Mouse (Mus musculus): ENCODE measurements around the gene Cnn3. TPM values are rescaled to one million over a fixed set of nuclear protein-coding genes. Genes with fewer than 3 reads are reported as not detected.

Gene Cnn3
- polyA plus RNA-seq, 1 experiment from 2014 or later: 627 TPM

DNA sequence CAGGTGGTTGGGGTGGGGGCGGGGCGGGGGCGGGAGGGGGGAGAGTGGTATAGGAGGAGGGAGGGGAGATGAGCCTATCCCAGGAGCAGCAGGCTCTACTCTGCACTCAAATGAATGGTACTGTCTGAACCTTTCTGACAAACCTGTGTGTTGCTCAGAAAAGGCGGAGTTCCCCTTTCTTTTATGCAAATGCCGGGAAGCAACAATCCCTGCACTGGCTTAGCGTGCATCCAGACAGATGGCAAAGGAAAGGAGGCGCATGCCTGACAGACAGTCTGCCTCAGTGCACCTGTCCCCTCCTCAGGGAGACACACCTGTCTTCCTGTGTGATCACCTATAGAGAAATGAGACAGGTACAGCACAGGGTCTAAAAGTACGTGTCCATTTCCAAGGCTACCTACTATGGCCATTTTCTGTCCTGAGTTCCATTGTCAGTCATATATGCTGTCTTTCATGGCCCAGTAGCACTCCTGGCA is 54.7 kb downstream of the Cnn3 start:
- no peak for ATAC-seq (ENCODE audit: borderline replicate concordance, extremely low read depth, low FRiP score, low TSS enrichment)
- Histone ChIP-seq H3K36me3 (no peaks in the 10 kb centered on the region), H3K9ac (no peak overlapping the region), H3K4me1 (0 out of 2 replicates have a peak, but pooled peaks cover 5% of the 10 kb centered on the region), H3K27ac (no peak overlapping the region), H3K27me3 (0 out of 2 replicates have a peak, but pooled peaks cover 6% of the 10 kb centered on the region), H3K9me3 (no peaks in the 10 kb centered on the region), H3K4me2 (no peak overlapping the region), H3K4me3 (no peak overlapping the region)
- 63% methylated on average over 5 of the region's 8 CpGs for WGBS

DNA sequence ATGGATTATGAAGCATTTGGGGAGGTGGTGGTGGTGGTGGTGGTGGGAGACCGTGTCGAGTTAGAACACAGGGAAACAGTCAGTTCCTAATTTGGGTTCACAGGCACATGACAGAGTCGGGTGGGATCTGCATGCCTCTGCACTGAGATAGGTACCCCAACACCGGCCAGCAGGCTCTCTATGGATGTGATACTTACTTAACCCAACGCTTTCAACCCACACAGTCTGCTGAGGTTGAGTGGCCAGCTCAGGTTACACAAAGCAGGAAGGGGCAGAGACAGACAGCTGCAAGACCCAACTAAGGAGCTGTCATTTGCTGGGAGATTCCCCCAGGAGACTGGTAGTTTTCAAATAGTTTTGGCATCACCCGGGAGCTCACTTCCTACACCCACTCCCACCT is 55.3 kb downstream of the Cnn3 start:
- Histone ChIP-seq H3K27ac (no peak overlapping the region), H3K4me1 (0 out of 2 replicates have a peak, but pooled peaks cover 5% of the 10 kb centered on the region), H3K27me3 (0 out of 2 replicates have a peak, but pooled peaks cover 6% of the 10 kb centered on the region), H3K9ac (no peak overlapping the region), H3K36me3 (no peaks in the 10 kb centered on the region), H3K4me3 (no peak overlapping the region), H3K9me3 (no peaks in the 10 kb centered on the region), H3K4me2 (no peak overlapping the region)
- 26% methylated on average over 6 of the region's 6 CpGs for WGBS
- ATAC-seq (ENCODE audit: borderline replicate concordance, extremely low read depth, low FRiP score, low TSS enrichment): no peak

DNA sequence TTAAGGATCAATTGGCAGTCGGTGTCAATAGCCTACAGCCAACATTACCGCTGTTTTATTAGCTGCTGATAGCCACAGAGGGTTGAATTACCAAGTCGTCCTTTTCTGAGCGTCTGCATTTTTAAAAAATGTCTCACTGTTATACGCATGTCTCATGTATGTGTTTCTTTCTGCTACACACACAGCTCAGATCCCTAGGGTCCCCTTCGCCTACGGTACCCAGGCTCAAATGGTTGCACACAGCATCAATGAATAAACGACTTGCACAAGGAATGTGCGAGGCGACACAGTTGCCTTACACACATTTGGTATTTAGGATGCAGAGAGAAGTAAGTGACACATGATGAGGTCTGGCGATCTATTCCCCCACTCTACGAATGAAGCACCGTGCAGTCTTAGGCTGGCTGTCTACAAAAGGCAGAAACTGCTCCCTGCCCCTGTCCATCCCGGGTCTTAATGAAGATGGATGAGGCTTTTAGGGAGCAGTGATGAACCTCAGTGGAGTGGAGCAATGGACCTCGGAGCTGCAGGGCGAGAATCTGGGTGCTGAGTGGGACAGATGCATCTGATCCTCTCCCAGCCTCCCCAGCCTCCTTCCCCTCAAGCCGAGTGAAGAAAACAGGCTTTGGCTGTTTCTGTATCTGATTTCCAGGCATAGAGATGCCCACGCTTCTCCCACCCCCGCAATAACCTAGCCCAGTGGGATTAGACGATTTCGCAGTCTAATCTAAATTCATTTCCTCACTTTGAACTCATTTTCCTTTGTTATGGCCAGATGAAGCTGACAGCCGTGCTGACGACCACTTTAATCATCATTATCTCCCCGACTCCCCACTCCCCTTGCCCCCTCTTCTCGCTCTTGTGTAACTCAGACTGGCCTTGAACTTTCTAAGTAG is 57.2 kb downstream of the Cnn3 start:
- 0 out of 2 replicates have a peak, but pooled peaks have one; percentile 35 for ATAC-seq (ENCODE audit: borderline replicate concordance, extremely low read depth, low FRiP score, low TSS enrichment)
- Histone ChIP-seq H3K27ac (no peak overlapping the region), H3K4me3 (no peak overlapping the region), H3K27me3 (0 out of 2 replicates have a peak, but pooled peaks cover 6% of the 10 kb centered on the region), H3K9me3 (no peaks in the 10 kb centered on the region), H3K4me2 (no peak overlapping the region; the same call in 1 of the 2 replicates), H3K9ac (no peak overlapping the region), H3K4me1 (0 out of 2 replicates have a peak, but pooled peaks cover 5% of the 10 kb centered on the region), H3K36me3 (no peaks in the 10 kb centered on the region)
- WGBS: 38% methylated on average over 25 of the region's 25 CpGs

DNA sequence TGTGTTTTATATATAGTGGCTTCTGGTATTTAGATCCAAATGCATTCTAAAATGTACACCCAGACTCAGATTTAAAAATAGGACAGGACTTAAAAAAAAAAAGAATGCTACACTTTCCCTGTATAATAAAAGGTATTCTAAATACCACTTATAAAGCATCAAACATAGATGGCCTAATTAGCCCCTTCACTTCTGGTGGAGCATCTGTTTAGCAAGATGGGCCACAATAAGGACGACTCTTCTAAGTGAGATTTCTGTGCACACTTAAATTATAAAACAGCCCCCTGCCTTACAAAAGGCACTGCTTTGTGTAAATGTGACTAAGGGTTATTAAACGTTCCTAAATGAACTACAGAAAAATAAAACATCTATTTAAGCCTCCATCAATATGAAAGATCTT is 58.9 kb downstream of the Cnn3 start:
- no peak for ATAC-seq (ENCODE audit: borderline replicate concordance, extremely low read depth, low FRiP score, low TSS enrichment)
- H3K9ac ChIP-seq: no peak overlapping the region
- no peak overlapping the region for H3K27ac ChIP-seq
- H3K9me3 ChIP-seq: no peaks in the 10 kb centered on the region
- H3K27me3 ChIP-seq: 0 out of 2 replicates have a peak, but pooled peaks cover 4% of the 10 kb centered on the region
- H3K4me3 ChIP-seq: no peak overlapping the region
- 72% methylated on average over 2 of the region's 2 CpGs for WGBS
- no peak overlapping the region for H3K4me2 ChIP-seq
- no peaks in the 10 kb centered on the region for H3K36me3 ChIP-seq
- 0 out of 2 replicates have a peak, but pooled peaks cover 5% of the 10 kb centered on the region for H3K4me1 ChIP-seq

DNA sequence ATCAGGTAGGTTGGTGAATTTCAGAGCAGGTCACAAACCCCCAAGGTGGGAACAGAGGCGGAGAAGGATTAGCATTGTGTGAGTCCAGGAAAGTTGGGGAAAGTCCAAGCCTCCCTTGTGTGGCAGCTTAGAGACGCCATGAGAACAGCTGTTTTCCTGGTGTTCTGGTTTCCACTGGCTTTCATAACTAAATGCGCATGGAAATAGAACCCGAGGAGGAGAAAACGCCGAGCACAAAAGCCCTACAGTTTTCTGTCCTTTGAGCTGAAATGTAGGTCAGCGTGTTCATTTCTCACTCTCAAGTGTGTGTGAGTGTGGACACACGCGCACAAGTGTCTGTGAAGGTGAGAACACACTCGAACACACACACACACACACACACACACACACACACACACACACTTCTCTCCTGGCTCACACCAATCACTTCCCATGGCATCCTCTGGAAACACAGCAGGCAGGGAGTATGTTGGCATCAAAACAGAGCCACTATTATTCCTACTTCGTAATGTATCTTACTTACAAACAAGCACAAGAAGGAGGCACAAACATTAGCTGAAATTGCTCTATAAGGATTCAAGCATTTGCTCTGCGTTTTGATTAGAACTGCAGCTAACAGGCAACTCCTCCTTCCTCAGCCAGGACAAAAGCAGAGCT is 63.3 kb downstream of the Cnn3 start:
- Histone ChIP-seq H3K4me3 (no peak overlapping the region), H3K36me3 (no peaks in the 10 kb centered on the region), H3K9me3 (no peaks in the 10 kb centered on the region), H3K4me2 (no peak overlapping the region), H3K9ac (no peak overlapping the region), H3K27me3 (no peaks in the 10 kb centered on the region), H3K4me1 (peaks cover 5% of the 10 kb centered on the region), H3K27ac (no peak overlapping the region)
- no peak for ATAC-seq (ENCODE audit: borderline replicate concordance, extremely low read depth, low FRiP score, low TSS enrichment)
- 61% methylated on average over 12 of the region's 12 CpGs for WGBS

DNA sequence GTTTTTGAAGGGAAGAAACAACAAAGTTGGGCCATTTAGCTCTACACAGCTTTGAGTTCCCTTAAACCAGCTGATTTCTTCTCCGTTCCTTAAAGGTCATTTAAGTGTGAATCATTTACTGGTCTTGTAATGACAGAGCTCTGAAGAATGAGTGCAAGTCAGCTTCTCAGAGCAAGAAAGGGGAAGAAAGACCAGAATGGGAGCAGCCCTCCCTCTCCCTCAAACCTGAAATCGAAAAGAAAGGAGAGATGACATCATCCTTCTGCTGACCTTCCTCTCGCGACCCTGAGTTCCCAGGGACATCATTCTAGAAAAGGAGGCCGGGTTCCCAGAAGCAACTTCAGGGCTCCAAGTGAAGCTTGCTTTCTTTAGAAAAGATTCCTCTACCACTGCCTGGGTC is 64.6 kb downstream of the Cnn3 start:
- Histone ChIP-seq H3K4me3 (no peak overlapping the region), H3K4me1 (peaks cover 5% of the 10 kb centered on the region), H3K4me2 (no peak overlapping the region), H3K36me3 (no peaks in the 10 kb centered on the region), H3K27ac (no peak overlapping the region), H3K9me3 (no peaks in the 10 kb centered on the region), H3K9ac (no peak overlapping the region), H3K27me3 (no peaks in the 10 kb centered on the region)
- ATAC-seq (ENCODE audit: borderline replicate concordance, extremely low read depth, low FRiP score, low TSS enrichment): no peak
- WGBS: 52% methylated on average over 5 of the region's 5 CpGs

DNA sequence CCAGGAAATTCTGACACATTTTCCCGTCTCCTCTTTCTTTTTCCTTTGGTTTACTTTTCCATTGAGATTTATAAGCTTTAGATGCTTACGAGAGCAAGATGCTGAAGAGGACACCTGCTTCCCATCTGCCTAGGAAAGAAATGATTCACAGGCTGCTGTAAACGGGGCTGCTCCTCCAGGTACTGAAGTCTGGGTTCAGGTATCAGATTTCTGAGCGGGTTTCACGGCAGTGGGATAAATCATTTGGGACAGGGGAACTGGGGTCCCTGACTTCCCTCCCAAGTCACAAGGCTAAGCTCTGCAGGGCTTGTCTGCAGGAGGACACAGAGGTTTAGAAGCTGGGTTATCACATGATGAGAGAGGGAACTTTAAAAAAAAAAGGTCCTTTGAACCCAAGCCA is 65.7 kb downstream of the Cnn3 start:
- H3K9me3 ChIP-seq: no peaks in the 10 kb centered on the region
- no peak overlapping the region for H3K9ac ChIP-seq
- H3K27ac ChIP-seq: no peak overlapping the region
- H3K36me3 ChIP-seq: no peaks in the 10 kb centered on the region
- H3K4me1 ChIP-seq: peaks cover 5% of the 10 kb centered on the region
- ATAC-seq (ENCODE audit: borderline replicate concordance, extremely low read depth, low FRiP score, low TSS enrichment): no peak
- H3K4me2 ChIP-seq: no peak overlapping the region
- H3K4me3 ChIP-seq: no peak overlapping the region
- H3K27me3 ChIP-seq: no peaks in the 10 kb centered on the region
- 41% methylated on average over 5 of the region's 5 CpGs for WGBS

DNA sequence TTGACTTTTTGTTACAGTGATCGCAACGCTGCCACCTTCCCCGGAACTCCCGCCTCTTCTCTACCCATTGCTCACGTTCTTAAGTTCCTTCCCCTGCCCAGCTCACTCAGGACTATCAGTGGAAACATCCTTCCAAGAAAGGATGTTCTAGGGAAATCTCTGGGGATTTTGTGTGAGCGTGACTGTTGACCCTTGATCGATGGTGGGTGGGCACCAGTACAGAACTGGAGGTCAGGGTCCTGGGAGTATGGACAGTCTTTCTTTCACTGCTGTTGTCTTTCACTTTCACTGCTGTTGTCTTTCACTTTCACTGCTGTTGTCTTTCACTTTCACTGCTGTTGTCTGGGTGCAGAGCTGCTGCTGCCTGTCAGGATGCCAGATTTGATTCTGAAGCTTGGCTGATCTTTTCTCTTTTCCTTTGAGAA is 67.7 kb downstream of the Cnn3 start:
- H3K9ac ChIP-seq: no peak overlapping the region
- no peak overlapping the region for H3K27ac ChIP-seq
- peaks cover 5% of the 10 kb centered on the region for H3K4me1 ChIP-seq
- H3K36me3 ChIP-seq: no peaks in the 10 kb centered on the region
- H3K4me2 ChIP-seq: no peak overlapping the region
- ATAC-seq (ENCODE audit: borderline replicate concordance, extremely low read depth, low FRiP score, low TSS enrichment): no peak
- H3K9me3 ChIP-seq: no peaks in the 10 kb centered on the region
- no peak overlapping the region for H3K4me3 ChIP-seq
- no peaks in the 10 kb centered on the region for H3K27me3 ChIP-seq
- WGBS: 78% methylated on average over 7 of the region's 7 CpGs

DNA sequence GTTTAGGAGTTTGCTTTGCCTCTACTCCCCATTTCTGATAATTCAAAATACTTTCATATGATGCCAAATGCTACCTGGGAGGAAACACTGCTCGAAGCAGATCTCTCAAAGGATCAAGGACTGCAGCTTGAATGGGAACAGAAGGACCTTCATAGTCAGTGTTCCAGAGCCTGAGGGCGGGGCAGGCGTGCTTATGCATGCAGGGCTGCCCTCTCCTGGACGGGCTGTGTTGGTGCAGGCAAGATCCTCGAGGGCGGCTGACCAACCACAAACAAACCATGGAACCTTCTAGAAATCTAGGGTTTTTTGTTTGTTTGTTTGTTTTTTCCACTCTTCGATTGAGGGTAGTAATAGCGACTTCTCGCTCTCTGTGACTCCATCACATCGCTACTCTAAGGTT is 73.9 kb downstream of the Cnn3 start:
- Histone ChIP-seq H3K27ac (no peak overlapping the region), H3K4me2 (no peak overlapping the region), H3K9me3 (no peaks in the 10 kb centered on the region), H3K4me1 (no peaks in the 10 kb centered on the region), H3K36me3 (no peaks in the 10 kb centered on the region), H3K9ac (no peak overlapping the region), H3K27me3 (no peaks in the 10 kb centered on the region), H3K4me3 (no peak overlapping the region)
- peak; percentile 35; the same call in 1 of the 2 replicates for ATAC-seq (ENCODE audit: borderline replicate concordance, extremely low read depth, low FRiP score, low TSS enrichment)
- 49% methylated on average over 10 of the region's 10 CpGs for WGBS

DNA sequence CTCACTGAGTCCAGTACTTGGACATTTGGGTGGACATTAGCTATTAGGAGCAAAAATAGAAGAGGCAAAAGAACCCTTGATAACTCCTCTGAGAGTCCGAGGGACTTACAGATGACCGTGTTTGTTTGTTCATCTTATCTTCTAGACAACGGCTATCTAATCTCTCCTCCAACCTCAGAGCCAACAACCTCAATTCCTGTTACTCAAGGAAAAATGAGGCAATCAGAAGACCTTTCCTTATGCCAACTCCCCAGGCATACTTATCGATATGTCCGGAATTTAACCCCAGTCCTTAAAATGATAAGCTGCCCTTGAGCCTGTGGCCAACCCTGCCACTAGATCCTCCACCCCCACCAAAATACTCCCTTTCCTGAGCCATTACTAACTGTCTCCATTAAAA is 74.4 kb downstream of the Cnn3 start:
- H3K36me3 ChIP-seq: no peaks in the 10 kb centered on the region
- H3K27me3 ChIP-seq: no peaks in the 10 kb centered on the region
- WGBS: 24% methylated on average over 5 of the region's 5 CpGs
- H3K4me1 ChIP-seq: no peaks in the 10 kb centered on the region
- no peak overlapping the region for H3K4me2 ChIP-seq
- H3K9ac ChIP-seq: no peak overlapping the region
- no peak overlapping the region for H3K27ac ChIP-seq
- no peaks in the 10 kb centered on the region for H3K9me3 ChIP-seq
- ATAC-seq (ENCODE audit: borderline replicate concordance, extremely low read depth, low FRiP score, low TSS enrichment): no peak
- H3K4me3 ChIP-seq: no peak overlapping the region

DNA sequence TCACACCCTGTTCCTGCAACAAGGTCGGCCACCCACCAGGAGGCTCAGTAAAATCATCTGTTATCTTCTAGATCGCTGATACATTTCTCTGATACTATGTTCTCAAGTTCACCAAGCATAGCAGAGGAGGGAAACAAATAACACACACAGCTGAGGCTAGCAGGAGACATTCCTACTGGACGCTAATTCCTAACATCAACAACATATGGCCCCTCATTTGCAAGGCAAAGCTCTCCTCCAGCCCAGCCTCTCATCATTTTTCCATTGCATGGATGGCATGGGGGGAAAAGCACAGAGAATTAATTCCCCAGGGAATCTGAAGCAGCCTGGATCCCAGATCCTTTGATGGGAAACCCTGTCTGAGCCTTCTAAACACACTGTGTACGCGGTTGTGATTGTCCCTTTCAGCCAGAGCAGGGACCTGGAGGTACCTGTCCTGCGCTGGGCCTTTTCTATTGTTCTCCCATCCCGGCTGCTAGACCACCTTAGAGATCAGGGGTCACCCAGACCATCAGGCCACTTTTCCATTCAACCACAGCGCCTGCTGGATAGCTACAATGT is 78.7 kb downstream of the Cnn3 start:
- no peaks in the 10 kb centered on the region for H3K27me3 ChIP-seq
- no peak for ATAC-seq (ENCODE audit: borderline replicate concordance, extremely low read depth, low FRiP score, low TSS enrichment)
- H3K36me3 ChIP-seq: no peaks in the 10 kb centered on the region
- H3K4me2 ChIP-seq: no peak overlapping the region
- H3K27ac ChIP-seq: no peak overlapping the region
- WGBS: 63% methylated on average over 8 of the region's 8 CpGs
- H3K9ac ChIP-seq: no peak overlapping the region
- no peaks in the 10 kb centered on the region for H3K9me3 ChIP-seq
- H3K4me3 ChIP-seq: no peak overlapping the region
- 0 out of 2 replicates have a peak, but pooled peaks cover 5% of the 10 kb centered on the region for H3K4me1 ChIP-seq
